Mouse (Mus musculus) bone marrow, adult 2 months (tissue): ENCODE measurements at regions not wholly inside any gene's neighbourhood (a gene's known extent, or its start where the extent isn't known, plus 50 kb on each side); places are given as distances from the start of the nearest gene placed in this dataset.

Source experiments
- CTCF ChIP-seq: fragments of 200-500 bp; IDR thresholded peaks from 2 replicates; pipeline ENCODE4 v1.5.1; 2011; ENCODE audit warnings: low read length, control low read depth; ENCODE audit not compliant: control insufficient read depth, insufficient read depth
- POLR2A ChIP-seq: fragments of 200-500 bp; IDR thresholded peaks from 2 replicates; pipeline ENCODE4 v1.6.1; 2011; ENCODE audit warnings: low read depth, mild to moderate bottlenecking, control low read depth, low read length, borderline replicate concordance; ENCODE audit not compliant: control insufficient read depth

DNA sequence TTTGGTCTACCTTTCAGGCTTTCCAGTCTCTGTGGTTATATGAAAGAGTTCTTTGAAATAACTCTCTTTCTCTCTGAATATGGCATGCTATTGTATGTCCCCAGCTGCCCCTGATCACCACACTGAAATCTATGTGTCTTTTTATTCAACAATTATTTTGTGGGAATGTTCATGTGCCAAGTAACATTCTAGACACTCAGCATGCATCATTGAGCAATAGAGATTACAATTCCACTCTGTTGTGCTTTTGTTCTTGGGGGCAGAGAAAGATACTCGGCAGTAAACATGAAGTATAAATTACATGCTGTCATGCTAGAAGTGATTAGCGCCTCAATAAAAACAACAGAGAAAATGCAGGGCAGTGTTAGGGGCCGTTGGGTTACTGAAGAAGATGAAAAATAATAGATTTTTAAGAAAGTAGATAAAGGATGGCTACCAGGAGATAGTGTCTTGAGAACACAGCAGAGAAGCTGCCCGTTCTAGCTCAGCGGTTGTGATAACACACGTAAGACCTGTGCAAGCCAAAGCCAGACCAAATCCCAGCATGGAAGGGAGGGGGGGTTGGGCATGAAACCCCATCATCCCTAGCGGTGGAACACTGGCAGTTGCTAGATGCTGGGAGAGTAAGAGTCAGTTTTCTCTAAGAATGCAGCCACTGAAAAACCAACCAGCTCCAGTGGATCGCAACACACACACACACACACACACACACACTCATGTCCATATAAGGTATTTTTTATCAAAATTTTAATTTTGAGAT lies 174.3 kb upstream of the Tapt1 start:
- TF ChIP-seq CTCF = no peak
- no peak for TF ChIP-seq POLR2A
